Mouse (Mus musculus) kidney, adult 8-10 months (tissue): ENCODE data around the gene Gata2.

ENCODE experiments used
- DNase-seq, 2 experiments: peaks; one replicate each; pipeline ENCODE4 v3.0.0; 2022

Gene Gata2

DNA sequence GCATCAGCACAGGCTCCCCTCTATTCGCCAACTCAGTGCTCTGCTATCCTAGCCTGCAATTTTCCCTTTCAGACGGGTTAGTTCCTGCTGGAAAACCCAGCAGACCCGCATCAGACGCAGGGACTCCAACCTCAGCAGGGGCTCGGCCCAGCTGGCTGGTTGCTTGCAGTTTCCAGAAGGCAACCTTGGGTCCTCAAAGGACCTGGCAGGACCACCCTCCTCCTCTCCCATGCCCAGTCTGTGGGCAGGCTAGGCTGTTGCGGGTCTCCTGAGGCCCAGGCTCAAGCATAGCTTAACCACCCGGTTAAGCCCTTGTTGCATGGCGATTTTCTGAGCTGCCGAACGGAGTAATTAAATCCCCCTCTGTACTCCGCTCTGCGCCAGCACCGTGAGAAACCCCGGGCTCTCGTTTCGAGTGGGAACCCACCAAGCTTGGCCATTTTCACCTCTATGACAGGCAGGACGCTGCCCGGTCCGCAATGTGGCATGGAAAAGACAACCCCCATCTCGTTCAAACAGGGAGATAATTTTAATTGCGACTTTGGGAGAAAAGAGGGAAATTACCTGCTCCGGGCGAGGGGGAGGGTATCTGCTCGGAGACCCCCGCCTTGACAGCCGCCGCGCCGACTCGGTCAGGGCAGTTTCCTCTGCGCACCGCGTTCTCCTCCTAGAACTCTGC is 2.5 kb downstream of the Gata2 start:
- no peak for DNase-seq

DNA sequence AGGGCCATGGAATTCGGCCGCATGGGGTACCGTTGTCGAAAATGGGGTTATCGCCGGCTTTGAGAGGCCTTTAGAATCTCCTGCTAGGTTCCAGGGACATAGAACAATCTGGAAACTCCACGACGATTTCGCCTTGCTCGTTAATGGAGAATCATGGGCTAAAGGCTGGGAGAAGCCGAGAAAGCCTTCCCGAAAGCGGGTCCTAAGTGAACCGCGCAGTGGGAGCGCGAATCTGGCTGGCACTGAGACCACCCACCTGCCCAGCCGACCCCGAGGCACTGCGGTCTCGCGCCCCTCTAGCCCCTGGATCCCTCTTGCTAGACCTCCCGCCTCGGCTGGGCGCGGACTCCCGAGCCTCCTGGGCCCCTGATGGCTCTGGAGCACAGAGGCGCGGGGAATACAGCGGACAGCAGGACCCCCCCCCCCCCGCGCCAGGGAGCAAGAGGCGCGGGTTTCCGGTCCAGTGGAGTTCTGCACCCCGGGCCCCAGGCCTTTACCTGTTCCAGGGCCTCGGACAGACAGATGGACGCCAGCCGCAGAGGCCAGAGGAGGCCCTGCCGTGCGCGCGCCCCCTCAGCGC is 3.1 kb downstream of the Gata2 start:
- no peak for DNase-seq

DNA sequence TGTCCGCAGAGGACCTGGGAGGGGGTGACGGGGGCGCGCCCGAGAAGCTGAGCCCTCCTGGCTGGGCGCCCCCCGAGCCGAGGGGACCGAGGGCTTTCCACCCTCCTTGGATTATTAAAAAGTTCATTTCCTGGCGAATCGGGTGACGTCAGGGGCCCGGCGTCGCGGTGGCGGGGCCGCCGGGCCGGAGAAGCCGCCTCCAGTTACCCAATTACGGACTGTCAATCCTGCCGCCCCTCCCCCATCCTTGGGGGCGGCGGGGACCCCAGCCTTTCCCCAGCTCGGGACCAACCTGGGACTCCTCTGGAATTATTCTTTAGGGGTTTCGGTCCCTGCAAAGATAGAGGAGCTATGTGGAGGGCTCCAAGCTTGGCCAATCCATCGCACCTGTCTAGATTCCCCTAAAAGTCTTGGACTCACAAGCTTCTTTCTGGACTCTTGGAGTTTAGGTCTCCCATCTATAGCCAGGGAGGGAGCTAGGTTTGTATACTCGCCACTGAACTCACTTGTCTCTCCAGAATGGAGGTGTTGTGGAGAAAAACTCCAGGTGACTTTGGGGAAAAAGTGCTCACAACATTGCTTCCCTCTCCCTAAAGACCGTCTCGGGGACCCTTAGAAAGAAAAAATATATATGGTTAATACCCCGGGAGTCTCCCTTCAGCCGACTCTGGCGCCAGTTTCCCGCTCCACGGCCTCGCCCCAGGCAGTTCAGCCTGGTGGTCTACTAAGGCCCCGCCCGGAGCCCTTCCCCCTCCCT is 3.8 kb downstream of the Gata2 start:
- no peak for DNase-seq

DNA sequence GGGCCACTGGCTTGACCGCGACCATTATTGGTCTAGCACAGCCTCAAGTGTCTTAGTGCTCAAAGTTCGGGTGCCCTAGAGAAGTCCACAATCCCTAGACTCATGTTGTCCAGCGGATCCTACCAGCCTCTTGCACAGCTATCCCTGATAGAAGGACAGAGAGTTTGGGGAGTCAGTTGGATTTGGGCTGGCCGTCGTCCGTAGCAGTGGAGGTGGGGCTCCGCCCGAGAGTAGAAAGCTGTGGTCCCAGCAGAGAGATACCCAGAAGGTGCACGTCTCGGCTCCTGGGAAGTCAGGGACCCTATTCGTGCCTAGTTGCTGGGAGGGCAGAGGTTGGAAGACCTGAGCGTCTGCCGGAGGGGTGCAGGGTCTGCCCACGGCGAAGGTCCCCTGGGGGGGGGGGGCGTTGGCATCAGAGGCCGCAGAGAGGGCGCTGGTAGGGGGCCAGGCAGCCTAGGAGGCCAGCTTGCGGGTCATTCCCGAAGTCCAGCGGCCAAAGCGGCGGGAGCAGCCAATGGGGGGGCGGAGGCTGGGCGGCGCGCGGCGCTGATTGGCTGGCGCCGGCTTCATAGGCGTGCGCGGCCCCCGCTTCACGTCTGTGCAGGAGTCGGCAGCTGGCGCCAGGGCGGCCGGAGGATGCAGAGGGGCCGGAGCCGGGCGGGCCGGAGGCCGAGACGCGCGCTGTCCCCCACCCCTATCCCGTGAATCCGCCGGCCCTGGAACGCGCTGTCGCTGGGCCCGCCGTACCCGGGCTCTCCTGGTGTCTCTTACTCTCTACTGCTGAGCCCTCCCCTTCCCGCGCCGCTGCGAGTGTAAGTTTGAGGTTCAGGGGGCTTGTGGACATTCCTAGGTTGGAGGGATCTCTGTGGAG is 4.6 kb downstream of the Gata2 start:
- peak; percentile 81 to 82 for DNase-seq

GRCm38 (mm10) chr6:88199001-88199717 is 5.5 kb downstream of the Gata2 start:
- DNase-seq = no peak

- no peak for DNase-seq
Measured at GRCm38 (mm10) chr6:88199718-88200692, 6.3 kb downstream of the Gata2 start.

DNA sequence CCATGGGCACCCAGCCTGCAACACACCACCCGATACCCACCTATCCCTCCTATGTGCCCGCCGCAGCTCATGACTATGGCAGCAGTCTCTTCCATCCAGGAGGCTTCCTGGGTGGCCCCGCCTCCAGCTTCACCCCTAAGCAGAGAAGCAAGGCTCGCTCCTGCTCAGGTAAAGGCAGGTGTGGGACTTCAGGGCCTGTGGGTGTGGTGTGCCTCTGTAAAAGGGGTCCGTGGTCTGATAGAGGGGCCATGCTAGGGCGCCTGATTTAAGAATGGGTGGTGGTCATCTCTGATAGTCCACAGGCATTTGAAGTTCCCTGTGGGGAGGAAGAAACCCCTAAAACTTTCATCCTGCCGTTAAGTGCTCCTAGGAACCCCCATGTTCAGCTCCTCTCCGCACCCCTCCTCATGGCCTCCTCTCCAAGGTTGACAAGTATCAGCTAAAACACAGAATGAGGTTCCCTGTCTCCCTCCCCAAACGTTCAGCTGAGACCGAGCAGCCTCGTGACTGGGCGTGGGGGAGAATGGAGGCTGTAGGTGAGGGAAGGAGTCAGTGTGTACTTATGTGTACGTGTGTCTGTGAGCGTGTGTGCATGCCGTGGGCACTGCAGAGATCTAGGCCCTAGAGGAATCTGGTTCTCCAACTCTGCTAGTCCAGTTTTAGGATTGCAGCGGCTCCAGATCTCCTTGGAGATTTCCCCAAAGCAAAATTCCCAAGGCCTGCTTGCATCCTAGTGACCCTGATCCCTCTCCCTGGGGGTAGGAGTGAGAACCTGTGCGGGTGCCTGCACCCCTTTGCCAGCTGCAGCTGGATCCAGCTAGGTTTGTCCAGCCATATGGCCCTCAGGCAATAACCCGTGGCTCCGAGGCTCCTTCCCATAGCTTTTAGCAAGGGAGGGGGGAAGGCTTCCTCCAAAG is 7.3 kb downstream of the Gata2 start:
- peak in 1 of 2 experiments; percentile 51 for DNase-seq

GRCm38 (mm10) chr6:88201926-88202700 is 8.4 kb downstream of the Gata2 start:
- DNase-seq = no peak

- DNase-seq = peak; percentile 64 to 77
Measured at GRCm38 (mm10) chr6:88202921-88203690, 9.4 kb downstream of the Gata2 start.

GRCm38 (mm10) chr6:88203791-88204405 is 10.2 kb downstream of the Gata2 start:
- DNase-seq = no peak

DNA sequence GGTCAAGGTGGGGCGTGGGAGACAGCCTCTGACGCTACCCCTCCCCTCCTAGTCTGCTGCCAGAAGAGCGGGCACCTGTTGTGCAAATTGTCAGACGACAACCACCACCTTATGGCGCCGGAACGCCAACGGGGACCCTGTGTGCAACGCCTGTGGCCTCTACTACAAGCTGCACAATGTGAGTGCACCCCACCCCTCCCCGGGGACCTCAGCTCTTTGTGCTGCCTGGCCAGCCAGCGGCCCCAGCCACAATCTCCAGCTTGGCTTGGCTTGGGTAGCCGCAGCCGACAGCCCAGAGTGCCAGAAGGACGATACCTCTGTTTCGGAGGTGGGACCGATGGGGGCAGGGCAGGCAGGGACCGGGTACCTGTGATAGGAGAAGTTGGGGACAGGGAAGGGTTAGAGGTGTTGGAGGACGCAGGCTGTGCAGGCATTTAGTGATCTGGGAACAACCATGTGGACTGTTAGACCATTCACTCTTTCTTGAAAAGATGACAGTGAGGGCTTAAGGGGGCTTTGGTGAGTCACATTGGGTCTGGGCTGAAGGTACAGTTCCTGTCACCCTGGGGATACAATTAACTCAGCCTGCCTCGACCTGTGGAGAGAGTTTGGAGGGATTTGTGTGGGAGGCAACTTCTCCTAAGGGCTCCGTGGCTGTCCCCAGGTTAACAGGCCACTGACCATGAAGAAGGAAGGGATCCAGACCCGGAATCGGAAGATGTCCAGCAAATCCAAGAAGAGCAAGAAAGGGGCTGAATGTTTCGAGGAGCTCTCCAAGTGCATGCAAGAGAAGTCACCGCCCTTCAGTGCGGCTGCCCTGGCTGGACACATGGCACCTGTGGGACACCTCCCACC is 11.1 kb downstream of the Gata2 start:
- no peak for DNase-seq

- no peak for DNase-seq
Measured at GRCm38 (mm10) chr6:88205386-88205700, 11.7 kb downstream of the Gata2 start.

DNA sequence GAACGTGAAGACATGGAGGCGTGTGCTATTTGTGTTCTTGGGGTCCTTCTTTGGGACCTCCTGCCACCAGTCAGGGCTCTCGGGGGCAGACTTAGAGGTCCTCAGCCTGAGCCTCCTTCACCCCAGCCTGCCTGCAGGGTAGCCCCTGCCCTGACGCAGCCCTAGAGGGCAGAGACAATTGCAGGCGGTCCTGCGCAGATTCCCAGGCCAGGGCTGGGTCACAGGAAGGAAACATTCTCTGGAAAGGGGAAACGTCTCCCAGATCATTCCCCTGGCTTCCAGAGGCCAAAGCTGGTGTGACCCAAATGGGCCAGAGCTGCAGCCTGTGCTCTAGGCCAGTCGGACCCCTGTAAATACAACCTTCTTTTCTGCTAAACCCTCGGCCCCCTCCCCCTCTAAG is 12.2 kb downstream of the Gata2 start:
- DNase-seq = peak in 1 of 2 experiments; percentile 50

DNA sequence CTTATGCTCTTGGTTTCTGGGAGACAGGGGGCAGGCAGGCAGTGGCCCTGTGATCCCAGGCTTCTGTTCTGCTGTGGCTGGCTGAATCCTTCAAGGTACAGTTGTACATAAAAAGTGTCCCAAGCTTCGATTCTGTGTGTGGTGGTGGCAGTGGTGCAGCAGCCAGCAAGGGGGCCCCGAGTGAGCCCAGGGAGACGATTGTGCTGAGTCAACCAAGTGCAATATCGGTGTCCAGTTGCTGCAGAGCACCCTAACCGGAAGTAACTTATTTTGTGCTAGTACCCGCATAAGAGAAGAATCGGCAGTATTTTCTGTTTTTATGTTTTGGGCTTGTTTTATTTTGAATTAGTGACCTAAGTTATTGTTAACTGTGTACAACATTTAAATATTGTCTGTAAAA is 12.9 kb downstream of the Gata2 start:
- DNase-seq = no peak

DNA sequence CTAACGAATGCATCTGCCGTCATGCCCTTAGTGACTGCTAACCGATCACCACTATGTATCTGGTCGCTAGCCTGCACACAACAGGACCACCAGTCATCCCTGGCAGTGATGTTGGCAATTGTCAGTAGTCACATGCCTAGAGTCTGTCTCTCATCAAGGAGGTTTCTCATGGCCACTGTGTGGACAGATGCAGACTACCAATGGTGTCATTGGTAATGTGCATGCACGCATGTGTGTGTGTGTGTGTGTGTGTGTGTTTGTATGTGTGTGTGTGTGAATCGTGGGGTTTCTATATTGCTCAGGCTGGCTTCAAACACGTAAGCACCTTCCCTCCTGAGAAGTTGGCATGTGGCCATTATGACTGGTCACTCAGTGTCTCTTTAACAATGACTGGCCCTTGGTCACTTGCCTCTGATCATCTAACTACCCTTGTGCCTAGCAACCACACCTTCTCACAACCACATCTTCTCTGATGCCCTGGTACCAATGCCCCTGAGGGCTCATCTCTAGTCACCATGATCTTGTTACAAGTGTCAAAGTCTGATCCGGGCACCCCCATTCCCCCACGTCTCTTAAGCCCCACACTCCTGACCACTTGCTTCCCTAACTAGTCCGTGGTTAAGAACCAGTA is 13.8 kb downstream of the Gata2 start:
- no peak for DNase-seq

GRCm38 (mm10) chr6:88208321-88208720 is 14.6 kb downstream of the Gata2 start:
- no peak for DNase-seq

GRCm38 (mm10) chr6:88209453-88209852 is 15.8 kb downstream of the Gata2 start:
- no peak for DNase-seq
